Mouse (Mus musculus): ENCODE measurements around the gene Dus3l.

Gene Dus3l

GRCm38 (mm10) chr17:56740788-56741160 is 23.8 kb upstream of the Dus3l start:
- H3K36me3 ChIP-seq (ENCODE audit: insufficient read depth, low read length): no peaks in the 10 kb centered on the region
- H3K4me3 ChIP-seq (replicated peaks; ENCODE audit: low read length): peak overlapping the region; percentile 74
- peaks cover 21% of the 10 kb centered on the region for H3K4me1 ChIP-seq (replicated peaks; ENCODE audit: low read depth, low read length)
- TF ChIP-seq POU5F1 (IDR thresholded peaks at IDR 0.05; ENCODE audit: borderline replicate concordance, low read length) (no peak), CTCF (conservative IDR thresholded peaks at IDR 0.05; ENCODE audit: low read length) (no peak), NANOG (IDR thresholded peaks at IDR 0.05; ENCODE audit: borderline replicate concordance, low read length) (no peak)
- H3K9me3 ChIP-seq (ENCODE audit: low read length): no peaks in the 10 kb centered on the region
- peaks cover 56% of the 10 kb centered on the region for H3K27me3 ChIP-seq (ENCODE audit: insufficient read depth, low read length)

- Histone ChIP-seq H3K9me3 (ENCODE audit: low read length) (no peaks in the 10 kb centered on the region), H3K4me1 (replicated peaks; ENCODE audit: low read depth, low read length) (peaks cover 21% of the 10 kb centered on the region), H3K4me3 (replicated peaks; ENCODE audit: low read length) (no peak overlapping the region), H3K36me3 (ENCODE audit: insufficient read depth, low read length) (no peaks in the 10 kb centered on the region), H3K27me3 (ENCODE audit: insufficient read depth, low read length) (peaks cover 51% of the 10 kb centered on the region)
- no peak for TF ChIP-seq NANOG (IDR thresholded peaks at IDR 0.05; ENCODE audit: borderline replicate concordance, low read length)
- TF ChIP-seq CTCF (conservative IDR thresholded peaks at IDR 0.05; ENCODE audit: low read length): no peak
- TF ChIP-seq POU5F1 (IDR thresholded peaks at IDR 0.05; ENCODE audit: borderline replicate concordance, low read length): no peak
Observed at GRCm38 (mm10) chr17:56744173-56744572, 20.4 kb upstream of the Dus3l start.

DNA sequence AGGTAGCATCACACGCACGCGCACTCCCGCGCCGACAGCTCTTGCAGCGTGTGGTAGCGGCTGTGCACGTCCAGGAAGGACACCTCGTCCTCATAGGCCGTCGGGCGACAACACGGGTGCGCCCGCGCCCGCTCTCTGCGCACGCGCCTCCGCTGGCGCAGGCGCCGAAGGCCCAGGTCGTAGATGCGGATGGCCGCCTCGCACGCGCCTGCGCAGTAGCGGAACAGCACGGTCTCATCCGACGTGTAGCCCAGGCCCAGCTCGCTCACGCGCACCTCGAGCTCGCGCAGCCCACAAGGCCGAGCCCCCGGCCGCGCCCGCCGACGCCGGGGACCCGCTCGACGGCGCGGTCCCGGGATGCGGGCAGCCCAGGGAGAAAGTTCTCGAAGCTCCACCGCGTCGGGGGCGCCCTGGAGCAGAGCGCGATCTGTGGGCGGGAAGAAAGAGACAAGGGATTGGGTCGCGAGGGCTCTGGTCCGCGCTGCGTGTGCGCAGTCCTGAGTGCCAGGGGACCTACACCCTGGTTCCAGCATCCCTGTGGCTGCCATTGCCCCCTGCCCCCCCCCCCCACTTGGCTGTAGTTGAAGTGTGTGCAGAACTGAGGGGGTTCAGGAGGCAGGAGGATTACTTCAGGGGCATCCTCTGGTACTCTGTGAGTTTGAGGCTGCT is 13.0 kb upstream of the Dus3l start:
- Histone ChIP-seq H3K4me1 (replicated peaks; ENCODE audit: low read depth, low read length) (peaks cover 55% of the 10 kb centered on the region), H3K36me3 (ENCODE audit: insufficient read depth, low read length) (no peaks in the 10 kb centered on the region), H3K4me3 (replicated peaks; ENCODE audit: low read length) (peak overlapping the region; percentile 66), H3K9me3 (ENCODE audit: low read length) (no peaks in the 10 kb centered on the region), H3K27me3 (ENCODE audit: insufficient read depth, low read length) (peaks cover 91% of the 10 kb centered on the region)
- TF ChIP-seq NANOG (IDR thresholded peaks at IDR 0.05; ENCODE audit: borderline replicate concordance, low read length) (no peak), CTCF (conservative IDR thresholded peaks at IDR 0.05; ENCODE audit: low read length) (no peak)

GRCm38 (mm10) chr17:56753452-56753851 is 11.1 kb upstream of the Dus3l start:
- Histone ChIP-seq H3K4me1 (replicated peaks; ENCODE audit: low read depth, low read length) (peaks cover 68% of the 10 kb centered on the region), H3K9me3 (ENCODE audit: low read length) (no peaks in the 10 kb centered on the region), H3K36me3 (ENCODE audit: insufficient read depth, low read length) (no peaks in the 10 kb centered on the region), H3K27me3 (ENCODE audit: insufficient read depth, low read length) (peaks cover 80% of the 10 kb centered on the region), H3K4me3 (replicated peaks; ENCODE audit: low read length) (peak overlapping the region; percentile 66)
- TF ChIP-seq CTCF (conservative IDR thresholded peaks at IDR 0.05; ENCODE audit: low read length) (no peak), NANOG (IDR thresholded peaks at IDR 0.05; ENCODE audit: borderline replicate concordance, low read length) (no peak), POU5F1 (IDR thresholded peaks at IDR 0.05; ENCODE audit: borderline replicate concordance, low read length) (no peak)

DNA sequence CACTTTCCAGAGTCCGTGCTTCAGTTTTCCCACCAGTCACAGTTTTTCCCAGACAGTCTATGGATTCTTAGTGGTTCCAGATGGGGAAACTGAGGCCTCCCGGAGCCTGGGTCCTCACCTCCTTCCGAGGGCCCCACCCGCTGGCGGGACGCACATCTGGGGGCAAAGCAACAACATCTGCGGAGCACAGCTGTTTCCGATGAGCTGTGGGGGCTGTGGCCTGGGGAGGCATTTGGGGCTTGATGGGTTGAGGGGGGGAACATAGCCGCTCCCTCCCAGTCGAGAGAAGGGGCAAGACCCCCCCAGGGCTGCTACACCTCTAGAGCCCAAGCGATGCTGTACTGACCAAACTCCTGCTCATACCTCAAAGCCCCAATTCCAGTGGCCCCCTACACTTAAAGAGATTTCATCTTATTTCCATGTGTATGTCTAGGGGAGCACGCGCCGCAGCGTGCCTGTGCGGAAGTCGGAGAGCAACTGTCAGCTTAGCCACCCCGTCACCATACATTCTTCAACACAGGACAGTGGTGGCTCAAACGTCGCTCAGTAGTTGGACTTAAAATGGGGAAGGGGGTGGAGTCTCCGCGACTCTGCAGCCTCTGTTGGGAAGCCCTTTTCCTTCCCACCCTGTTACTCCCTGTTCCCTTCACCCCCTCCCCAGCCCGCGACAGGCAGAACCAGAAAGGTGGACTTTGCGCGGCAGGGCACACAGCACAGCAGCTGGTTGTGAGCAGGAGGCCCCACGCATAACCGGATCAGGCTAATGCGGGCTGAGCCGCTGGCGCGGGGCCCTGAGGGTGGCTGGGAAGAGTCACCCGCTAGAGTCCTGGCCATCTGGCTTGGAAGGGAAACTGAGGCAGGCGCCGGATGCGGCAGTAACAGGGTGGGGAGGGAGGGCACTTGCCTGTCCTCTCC is 10.0 kb upstream of the Dus3l start:
- TF ChIP-seq CTCF (conservative IDR thresholded peaks at IDR 0.05; ENCODE audit: low read length) (no peak), NANOG (IDR thresholded peaks at IDR 0.05; ENCODE audit: borderline replicate concordance, low read length) (no peak), POU5F1 (IDR thresholded peaks at IDR 0.05; ENCODE audit: borderline replicate concordance, low read length) (no peak)
- H3K36me3 ChIP-seq (ENCODE audit: insufficient read depth, low read length): no peaks in the 10 kb centered on the region
- H3K27me3 ChIP-seq (ENCODE audit: insufficient read depth, low read length): peaks cover 71% of the 10 kb centered on the region
- H3K9me3 ChIP-seq (ENCODE audit: low read length): no peaks in the 10 kb centered on the region
- peak overlapping the region; percentile 51 for H3K4me3 ChIP-seq (replicated peaks; ENCODE audit: low read length)
- peaks cover 69% of the 10 kb centered on the region for H3K4me1 ChIP-seq (replicated peaks; ENCODE audit: low read depth, low read length)

GRCm38 (mm10) chr17:56756703-56757399 is 7.7 kb upstream of the Dus3l start:
- Histone ChIP-seq H3K9me3 (ENCODE audit: low read length) (no peaks in the 10 kb centered on the region), H3K4me1 (replicated peaks; ENCODE audit: low read depth, low read length) (peaks cover 71% of the 10 kb centered on the region), H3K27me3 (ENCODE audit: insufficient read depth, low read length) (peaks cover 53% of the 10 kb centered on the region), H3K36me3 (ENCODE audit: insufficient read depth, low read length) (no peaks in the 10 kb centered on the region), H3K4me3 (replicated peaks; ENCODE audit: low read length) (peak overlapping the region; percentile 88)
- peak; percentile 24; the same call in 1 of the 2 replicates for TF ChIP-seq CTCF (conservative IDR thresholded peaks at IDR 0.05; ENCODE audit: low read length)
- no peak for TF ChIP-seq POU5F1 (IDR thresholded peaks at IDR 0.05; ENCODE audit: borderline replicate concordance, low read length)

- Histone ChIP-seq H3K4me1 (replicated peaks; ENCODE audit: low read depth, low read length) (peaks cover 68% of the 10 kb centered on the region), H3K27me3 (ENCODE audit: insufficient read depth, low read length) (peaks cover 46% of the 10 kb centered on the region), H3K9me3 (ENCODE audit: low read length) (no peaks in the 10 kb centered on the region), H3K36me3 (ENCODE audit: insufficient read depth, low read length) (no peaks in the 10 kb centered on the region), H3K4me3 (replicated peaks; ENCODE audit: low read length) (peak within 1 kb of the TSS; percentile 88)
- TF ChIP-seq POU5F1 (IDR thresholded peaks at IDR 0.05; ENCODE audit: borderline replicate concordance, low read length) (no peak), CTCF (conservative IDR thresholded peaks at IDR 0.05; ENCODE audit: low read length) (no peak), NANOG (IDR thresholded peaks at IDR 0.05; ENCODE audit: borderline replicate concordance, low read length) (no peak)
Observed at GRCm38 (mm10) chr17:56757416-56758123, 7.0 kb upstream of the Dus3l start, which contains the start of gene Nrtn. Nrtn (minus strand) TSS chr17:56757530.
